In the genomic region with DNA sequence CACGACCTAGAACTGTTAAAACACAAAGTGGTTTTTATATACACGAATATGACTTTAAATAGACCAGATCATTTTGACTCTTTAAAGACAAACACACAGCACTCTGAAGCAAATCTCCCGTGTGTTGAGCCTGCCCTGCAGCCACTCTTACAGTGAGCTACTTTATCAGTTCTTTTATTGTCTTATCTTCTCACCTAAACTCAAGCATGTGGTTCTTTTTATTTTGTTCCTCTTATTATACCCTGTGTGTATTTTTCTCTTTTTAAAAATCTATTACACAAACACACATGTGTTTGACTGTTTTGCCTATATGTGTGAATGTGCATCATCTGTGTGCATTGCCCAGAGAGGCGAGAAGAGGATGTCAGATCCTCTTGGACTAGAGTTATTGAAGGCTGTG, we compare ENCODE assay signal across 17 mouse cellular contexts.
"Had no signal": no experiment of that assay in that cellular context is flagged by ENCODE, and none has a peak within 500 bp of the region (broad histone marks: within the 10 kb centered on the region; RNA-seq: fewer than 3 reads in every experiment).

No protein-coding gene starts in this region.

- H3K9me3 ChIP-seq: neural tube, embryonic 12.5 days; neural tube, embryonic 13.5 days; neural tube, embryonic 15.5 days; stomach, embryonic 15.5 days had no signal

- H3K27me3 ChIP-seq: neural tube, embryonic 12.5 days; neural tube, embryonic 13.5 days; neural tube, embryonic 15.5 days; stomach, embryonic 15.5 days had no signal

- H3K9ac ChIP-seq: neural tube, embryonic 12.5 days; neural tube, embryonic 13.5 days; neural tube, embryonic 15.5 days; stomach, embryonic 15.5 days had no signal

- DNase-seq: retina, postnatal 1 day; right cerebral cortex, adult 18-20 months; right cerebral cortex, postnatal 14 days; right cerebral cortex, postnatal 25 days; right cerebral cortex, postnatal 4 days; spleen, adult 18-20 months; thymus, adult 18-20 months; thymus, adult 2 months; thymus, postnatal 14 days; thymus, postnatal 25 days; thymus, postnatal 36 days; thymus, postnatal 4 days had no signal

- H3K4me3 ChIP-seq: neural tube, embryonic 12.5 days; neural tube, embryonic 13.5 days; neural tube, embryonic 15.5 days; stomach, embryonic 15.5 days had no signal

- H3K4me1 ChIP-seq: neural tube, embryonic 12.5 days; stomach, embryonic 15.5 days had no signal

- H3K36me3 ChIP-seq: neural tube, embryonic 12.5 days; neural tube, embryonic 13.5 days; neural tube, embryonic 15.5 days; stomach, embryonic 15.5 days had no signal

- H3K27ac ChIP-seq: neural tube, embryonic 12.5 days; neural tube, embryonic 13.5 days; neural tube, embryonic 15.5 days; stomach, embryonic 15.5 days; stomach, postnatal 0 days had no signal
